Mouse (Mus musculus): Measurements from ENCODE around the gene Heca. TPM values are rescaled to one million over a fixed set of nuclear protein-coding genes. Genes with fewer than 3 reads are reported as not detected.

Heca gene
- total and polyA plus RNA-seq, 3 experiments = 10.0 to 12.4 (median 11.1) TPM

- peaks cover 0 to 7% of the 10 kb centered on the region in 2 experiments for H3K36me3 ChIP-seq (replicated peaks in 1 of 2; ENCODE audit: control insufficient read depth in 1 of 2, insufficient read depth in 1 of 2, low read length in 1 of 2)
- H3K27ac ChIP-seq (ENCODE audit: insufficient read depth, low read depth) = no peak overlapping the region
- H3K9ac ChIP-seq (ENCODE audit: insufficient read depth, low read depth) = no peak overlapping the region
- H3K27me3 ChIP-seq (replicated peaks) = no peaks in the 10 kb centered on the region
- no peak for TF ChIP-seq SMC3 (IDR thresholded peaks at IDR 0.05; ENCODE audit: low read depth, low read length)
- TF ChIP-seq ZMIZ1 (IDR thresholded peaks at IDR 0.05; ENCODE audit: low read depth, low read length) = no peak
- no peak for TF ChIP-seq ELF1 (IDR thresholded peaks at IDR 0.05; ENCODE audit: low read depth, low read length)
- TF ChIP-seq PAX5 (IDR thresholded peaks at IDR 0.05; ENCODE audit: low read length) = no peak
- TF ChIP-seq MAX (IDR thresholded peaks at IDR 0.05; ENCODE audit: low read length) = no peak
- TF ChIP-seq USF1 (IDR thresholded peaks at IDR 0.05; ENCODE audit: low read depth, low read length) = no peak
- no peak for TF ChIP-seq MYC (IDR thresholded peaks at IDR 0.05; ENCODE audit: low read depth, low read length)
- TF ChIP-seq POLR2A (IDR thresholded peaks at IDR 0.05; ENCODE audit: low read depth, low read length) = no peak
- no peak for TF ChIP-seq JUN (IDR thresholded peaks at IDR 0.05; ENCODE audit: insufficient read depth, low read depth, low read length)
- no peak for TF ChIP-seq HCFC1 (IDR thresholded peaks at IDR 0.05; ENCODE audit: low read depth, low read length)
- TF ChIP-seq SIN3A (IDR thresholded peaks at IDR 0.05; ENCODE audit: low read length) = no peak
- no peak for TF ChIP-seq CHD1 (IDR thresholded peaks at IDR 0.05; ENCODE audit: low read depth, low read length)
- no peak for TF ChIP-seq CHD2 (IDR thresholded peaks at IDR 0.05; ENCODE audit: low read length)
- TF ChIP-seq MAZ (IDR thresholded peaks at IDR 0.05; ENCODE audit: low read depth, low read length) = no peak
- TF ChIP-seq EP300 (IDR thresholded peaks at IDR 0.05; ENCODE audit: low read length) = no peak
- TF ChIP-seq ZNF384 (IDR thresholded peaks at IDR 0.05; ENCODE audit: low read depth, low read length) = no peak
- no peak for TF ChIP-seq USF2 (conservative IDR thresholded peaks at IDR 0.05; ENCODE audit: low read depth, low read length)
- TF ChIP-seq POLR2AphosphoS2 (IDR thresholded peaks at IDR 0.05; ENCODE audit: low read depth, low read length) = no peak
- no peak for TF ChIP-seq TBP (conservative IDR thresholded peaks at IDR 0.05; ENCODE audit: low read depth, low read length)
- no peak for TF ChIP-seq JUND (conservative IDR thresholded peaks at IDR 0.05; ENCODE audit: low read depth, low read length)
- H3K79me2 ChIP-seq (replicated peaks; ENCODE audit: control insufficient read depth, extremely low read depth, insufficient read depth, poor library complexity, severe bottlenecking) = no peaks in the 10 kb centered on the region
- in situ Hi-C loops (cut with MboI; ENCODE audit: low pct_ligation_motif_present, low pct_unique_long_range_greater_than_20kb, low sequenced_read_pairs) = no loop called here
- peaks cover 0 to 33% of the 10 kb centered on the region in 2 experiments; a peak in 2 of 4 replicates for H3K4me1 ChIP-seq (ENCODE audit: control insufficient read depth in 1 of 2, insufficient read depth in 2 of 2)
- no peak overlapping the region for H3K4me3 ChIP-seq (replicated peaks in 1 of 3; ENCODE audit: low read depth in 2 of 3, low read length in 2 of 3, poor library complexity in 1 of 3)
- DNase-seq (ENCODE audit: extremely low read depth) = no peak
- dilution Hi-C loops (cut with MboI; ENCODE audit: extremely low pct_ligation_motif_present, extremely low pct_unique_long_range_greater_than_20kb, low sequenced_read_pairs) = no loop called here
- no peak overlapping the region for H3K4me2 ChIP-seq (ENCODE audit: insufficient read depth, low read depth, poor library complexity, severe bottlenecking)
- H3K9me3 ChIP-seq (replicated peaks; ENCODE audit: low read length) = no peaks in the 10 kb centered on the region
Measured at GRCm38 (mm10) chr10:17921381-17921780, 26.5 kb downstream of the Heca start.

GRCm38 (mm10) chr10:17919971-17920370, 27.9 kb downstream of the Heca start:
- Histone ChIP-seq H3K36me3 (replicated peaks in 1 of 2; ENCODE audit: control insufficient read depth in 1 of 2, insufficient read depth in 1 of 2, low read length in 1 of 2) (peaks cover 7 to 17% of the 10 kb centered on the region in 2 experiments), H3K9ac (ENCODE audit: insufficient read depth, low read depth) (no peak overlapping the region), H3K9me3 (replicated peaks; ENCODE audit: low read length) (no peaks in the 10 kb centered on the region), H3K4me1 (ENCODE audit: control insufficient read depth in 1 of 2, insufficient read depth in 2 of 2) (peaks cover 0 to 26% of the 10 kb centered on the region in 2 experiments; a peak in 2 of 4 replicates), H3K27me3 (replicated peaks) (no peaks in the 10 kb centered on the region), H3K4me2 (ENCODE audit: insufficient read depth, low read depth, poor library complexity, severe bottlenecking) (no peak overlapping the region), H3K4me3 (replicated peaks in 1 of 3; ENCODE audit: low read depth in 2 of 3, low read length in 2 of 3, poor library complexity in 1 of 3) (no peak overlapping the region), H3K27ac (ENCODE audit: insufficient read depth, low read depth) (no peak overlapping the region), H3K79me2 (replicated peaks; ENCODE audit: control insufficient read depth, extremely low read depth, insufficient read depth, poor library complexity, severe bottlenecking) (no peaks in the 10 kb centered on the region)
- DNase-seq (ENCODE audit: extremely low read depth) = peak; percentile 9
- dilution Hi-C loops (cut with MboI; ENCODE audit: extremely low pct_ligation_motif_present, extremely low pct_unique_long_range_greater_than_20kb, low sequenced_read_pairs) (no loop called here), in situ Hi-C loops (cut with MboI; ENCODE audit: low pct_ligation_motif_present, low pct_unique_long_range_greater_than_20kb, low sequenced_read_pairs) (no loop called here)
- TF ChIP-seq CHD1 (IDR thresholded peaks at IDR 0.05; ENCODE audit: low read depth, low read length) (no peak), BHLHE40 (IDR thresholded peaks at IDR 0.05; ENCODE audit: low read depth, low read length) (0 out of 2 replicates have a peak, but pooled peaks have one; percentile 11), SMC3 (IDR thresholded peaks at IDR 0.05; ENCODE audit: low read depth, low read length) (no peak), ZNF384 (IDR thresholded peaks at IDR 0.05; ENCODE audit: low read depth, low read length) (0 out of 2 replicates have a peak, but pooled peaks have one; percentile 10)
